Mouse (Mus musculus) liver, embryonic 16.5 days (tissue): ENCODE measurements around the gene E2f8. TPM values are rescaled to one million over a fixed set of nuclear protein-coding genes. Genes with fewer than 3 reads are reported as not detected.

ENCODE experiments used
- ATAC-seq: fragments of 200-750 bp; cut with Nextera tagmentation; 2 replicates; pipeline ENCODE4 v1.8.0; 2017; ENCODE audit warnings: low read depth, mild to moderate bottlenecking, moderate number of reproducible peaks, moderate library complexity
- H3K27ac ChIP-seq: fragments of 300-500 bp; sonication (generic); 2 replicates; pipeline ENCODE4 v1.5.1; 2014; ENCODE audit warnings: mild to moderate bottlenecking, low read length
- H3K27me3 ChIP-seq: fragments of 300-500 bp; sonication (generic); 2 replicates; pipeline ENCODE4 v1.6.1; 2014; ENCODE audit warnings: low read depth, low read length, mixed read lengths; ENCODE audit not compliant: control insufficient read depth, insufficient read depth
- H3K36me3 ChIP-seq: fragments of 300-500 bp; sonication (generic); 2 replicates; pipeline ENCODE4 v1.6.1; 2014; ENCODE audit warnings: mild to moderate bottlenecking; ENCODE audit not compliant: control insufficient read depth, insufficient read depth
- H3K4me1 ChIP-seq: fragments of 300-500 bp; sonication (generic); 2 replicates; pipeline ENCODE4 v1.6.1; 2014; ENCODE audit warnings: low read depth, low read length, mixed read lengths; ENCODE audit not compliant: control insufficient read depth
- H3K4me2 ChIP-seq: fragments of 300-500 bp; sonication (generic); 2 replicates; pipeline ENCODE4 v1.6.1; 2014; ENCODE audit warnings: low read depth, low read length, mixed read lengths
- H3K4me3 ChIP-seq: fragments of 300-500 bp; sonication (generic); 2 replicates; pipeline ENCODE4 v1.5.1; 2014; ENCODE audit warnings: low read depth, mild to moderate bottlenecking, low read length
- H3K9ac ChIP-seq: fragments of 300-500 bp; sonication (generic); 2 replicates; pipeline ENCODE4 v1.6.1; 2014; ENCODE audit warnings: low read depth, low read length
- H3K9me3 ChIP-seq: fragments of 300-500 bp; sonication (generic); replicated peaks from 2 replicates; pipeline ENCODE4 v1.6.1; 2016; ENCODE audit warnings: low read length; ENCODE audit not compliant: control insufficient read depth
- WGBS: fragments of 180-500 bp; shearing (Covaris S2); extraction: QIAGEN DNeasy Blood & Tissue Kit; methylation state at CpG from one replicate; pipeline ENCODE4 v1.1.7; 2014; ENCODE audit not compliant: insufficient replicate concordance; 5-methylcytosine and 5-hydroxymethylcytosine counted together
- polyA plus RNA-seq: library from polyadenylated mRNA; unstranded; fragments of >200 nt; fragmentation: Nextera tagmentation; extraction: Ambion mirVana; gene quantifications from 2 replicates; pipeline ENCODE4 v1.2.1, GENCODE M21; 2015

Gene E2f8
- polyA plus RNA-seq, 1 experiment from 2014 or later = 32.8 TPM

GRCm38 (mm10) chr7:48838434-48838833 is 43.0 kb downstream of the E2f8 start:
- WGBS = 41% methylated on average over 2 of the region's 2 CpGs
- ATAC-seq = no peak
- H3K27me3 ChIP-seq = no peaks in the 10 kb centered on the region
- H3K4me1 ChIP-seq = no peaks in the 10 kb centered on the region
- H3K4me3 ChIP-seq = no peak overlapping the region
- H3K9me3 ChIP-seq = no peaks in the 10 kb centered on the region
- no peak overlapping the region for H3K4me2 ChIP-seq
- no peaks in the 10 kb centered on the region for H3K36me3 ChIP-seq
- H3K9ac ChIP-seq = no peak overlapping the region
- H3K27ac ChIP-seq = no peak overlapping the region

- Histone ChIP-seq H3K9me3 (no peaks in the 10 kb centered on the region), H3K4me2 (no peak overlapping the region), H3K9ac (no peak overlapping the region), H3K27ac (no peak overlapping the region), H3K4me3 (no peak overlapping the region), H3K36me3 (no peaks in the 10 kb centered on the region), H3K4me1 (no peaks in the 10 kb centered on the region), H3K27me3 (no peaks in the 10 kb centered on the region)
- WGBS = 36% methylated on average over 6 of the region's 6 CpGs
- ATAC-seq = no peak
Observed at GRCm38 (mm10) chr7:48836949-48837348, 44.4 kb downstream of the E2f8 start.

GRCm38 (mm10) chr7:48834989-48835626 is 46.3 kb downstream of the E2f8 start:
- Histone ChIP-seq H3K4me1 (no peaks in the 10 kb centered on the region), H3K4me2 (no peak overlapping the region), H3K4me3 (no peak overlapping the region), H3K9ac (no peak overlapping the region), H3K27me3 (no peaks in the 10 kb centered on the region), H3K9me3 (no peaks in the 10 kb centered on the region), H3K36me3 (no peaks in the 10 kb centered on the region), H3K27ac (no peak overlapping the region)
- ATAC-seq = no peak
- 76% methylated on average over 12 of the region's 12 CpGs for WGBS

- Histone ChIP-seq H3K9me3 (no peaks in the 10 kb centered on the region), H3K9ac (no peak overlapping the region), H3K27ac (no peak overlapping the region), H3K36me3 (no peaks in the 10 kb centered on the region), H3K4me3 (no peak overlapping the region), H3K4me1 (no peaks in the 10 kb centered on the region), H3K4me2 (no peak overlapping the region), H3K27me3 (no peaks in the 10 kb centered on the region)
- 55% methylated on average over 4 of the region's 4 CpGs for WGBS
- no peak for ATAC-seq
Observed at GRCm38 (mm10) chr7:48834371-48834970, 46.9 kb downstream of the E2f8 start.

- no peaks in the 10 kb centered on the region for H3K9me3 ChIP-seq
- 13% methylated on average over 1 of the region's 1 CpGs for WGBS
- no peaks in the 10 kb centered on the region for H3K36me3 ChIP-seq
- no peaks in the 10 kb centered on the region for H3K27me3 ChIP-seq
- no peaks in the 10 kb centered on the region for H3K4me1 ChIP-seq
- H3K27ac ChIP-seq = no peak overlapping the region
- H3K4me3 ChIP-seq = no peak overlapping the region
- no peak overlapping the region for H3K4me2 ChIP-seq
- ATAC-seq = no peak
- no peak overlapping the region for H3K9ac ChIP-seq
Observed at GRCm38 (mm10) chr7:48832735-48833134, 48.7 kb downstream of the E2f8 start.

GRCm38 (mm10) chr7:48830395-48830794 is 51.0 kb downstream of the E2f8 start:
- Histone ChIP-seq H3K36me3 (peaks cover 2% of the 10 kb centered on the region; the same call in 1 of the 2 replicates), H3K9me3 (no peaks in the 10 kb centered on the region), H3K4me3 (no peak overlapping the region), H3K4me2 (no peak overlapping the region), H3K27me3 (no peaks in the 10 kb centered on the region), H3K9ac (no peak overlapping the region), H3K27ac (no peak overlapping the region), H3K4me1 (no peaks in the 10 kb centered on the region)
- WGBS = 8% methylated on average over 2 of the region's 2 CpGs
- ATAC-seq = no peak

GRCm38 (mm10) chr7:48829177-48829910 is 52.1 kb downstream of the E2f8 start:
- H3K4me2 ChIP-seq = no peak overlapping the region
- WGBS = 47% methylated on average over 5 of the region's 5 CpGs
- no peak for ATAC-seq
- H3K9ac ChIP-seq = no peak overlapping the region
- H3K27ac ChIP-seq = no peak overlapping the region
- H3K27me3 ChIP-seq = no peaks in the 10 kb centered on the region
- H3K9me3 ChIP-seq = no peaks in the 10 kb centered on the region
- H3K4me1 ChIP-seq = no peaks in the 10 kb centered on the region
- H3K36me3 ChIP-seq = peaks cover 6% of the 10 kb centered on the region; the same call in 1 of the 2 replicates
- no peak overlapping the region for H3K4me3 ChIP-seq

GRCm38 (mm10) chr7:48825170-48825569 is 56.2 kb downstream of the E2f8 start:
- WGBS = 72% methylated on average over 6 of the region's 6 CpGs
- Histone ChIP-seq H3K4me2 (no peak overlapping the region), H3K9me3 (no peaks in the 10 kb centered on the region), H3K9ac (no peak overlapping the region), H3K4me3 (no peak overlapping the region), H3K36me3 (peaks cover 12% of the 10 kb centered on the region), H3K4me1 (no peaks in the 10 kb centered on the region), H3K27ac (no peak overlapping the region), H3K27me3 (no peaks in the 10 kb centered on the region)
- ATAC-seq = no peak

- Histone ChIP-seq H3K9me3 (no peaks in the 10 kb centered on the region), H3K36me3 (peaks cover 12% of the 10 kb centered on the region), H3K9ac (no peak overlapping the region), H3K4me1 (no peaks in the 10 kb centered on the region), H3K4me2 (no peak overlapping the region), H3K4me3 (no peak overlapping the region), H3K27me3 (no peaks in the 10 kb centered on the region), H3K27ac (no peak overlapping the region)
- WGBS = 69% methylated on average over 1 of the region's 1 CpGs
- ATAC-seq = no peak
Observed at GRCm38 (mm10) chr7:48824671-48825070, 56.7 kb downstream of the E2f8 start.
